Mouse (Mus musculus): ENCODE data around the gene Slc4a1ap.

DNA sequence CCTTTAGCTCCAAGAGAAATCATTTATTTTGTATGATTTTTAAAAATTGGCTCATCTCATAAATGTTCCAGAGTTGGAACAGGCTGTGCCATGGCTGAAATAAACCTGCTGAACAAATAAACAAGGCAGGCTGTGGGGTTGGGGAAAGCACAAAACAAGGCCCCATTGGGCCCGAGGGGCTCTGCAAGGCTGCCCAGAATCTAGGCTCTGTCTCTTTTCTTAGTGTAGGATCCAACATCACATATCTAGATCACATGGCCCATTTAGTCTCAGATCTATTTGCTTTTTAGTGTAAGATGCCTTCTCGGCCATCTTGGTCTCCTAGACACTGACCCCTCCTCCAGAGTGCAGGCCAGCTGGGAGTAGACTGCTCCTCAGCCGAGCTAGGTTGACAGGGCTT lies 39.7 kb downstream of the Slc4a1ap start:
- no peak for TF ChIP-seq POLR2A (IDR thresholded peaks at IDR 0.05; ENCODE audit: borderline replicate concordance, control insufficient read depth, low read depth, low read length)
- TF ChIP-seq CTCF (IDR thresholded peaks at IDR 0.05; ENCODE audit: control insufficient read depth, insufficient read depth, low read length): no peak
